Mouse (Mus musculus) thymus, adult 2 months (tissue): ENCODE measurements around the gene Rnd1. TPM values are rescaled to one million over a fixed set of nuclear protein-coding genes. Genes with fewer than 3 reads are reported as not detected.

Source experiments
- DNase-seq: peaks from one replicate; pipeline ENCODE4 v3.0.0; 2021
- H3K27ac ChIP-seq: fragments of 200-500 bp; 2 replicates; pipeline ENCODE4 v1.5.1; 2012; ENCODE audit warnings: low read length, control low read depth; ENCODE audit not compliant: control insufficient read depth, insufficient read depth
- H3K27me3 ChIP-seq: fragments of 200-500 bp; 2 replicates; pipeline ENCODE4 v1.6.1; 2012; ENCODE audit warnings: mild to moderate bottlenecking, low read length, moderate library complexity, mixed read lengths; ENCODE audit not compliant: control insufficient read depth, insufficient read depth
- H3K36me3 ChIP-seq: fragments of 200-500 bp; 2 replicates; pipeline ENCODE4 v1.6.1; 2012; ENCODE audit warnings: mild to moderate bottlenecking, low read length, moderate library complexity; ENCODE audit not compliant: control insufficient read depth, insufficient read depth
- H3K4me1 ChIP-seq: fragments of 200-500 bp; replicated peaks from 2 replicates; pipeline ENCODE4 v1.6.1; 2012; ENCODE audit warnings: low read length; ENCODE audit not compliant: control insufficient read depth, insufficient read depth
- H3K4me3 ChIP-seq: fragments of 200-500 bp; 2 replicates; pipeline ENCODE4 v1.5.1; 2012; ENCODE audit warnings: mild to moderate bottlenecking, low read length, control low read depth, moderate library complexity; ENCODE audit not compliant: control insufficient read depth, insufficient read depth
- CTCF ChIP-seq: fragments of 200-500 bp; IDR thresholded peaks from 2 replicates; pipeline ENCODE4 v1.5.1; 2012; ENCODE audit warnings: mild to moderate bottlenecking, control low read depth, low read length, moderate library complexity, borderline replicate concordance; ENCODE audit not compliant: control insufficient read depth, poor library complexity, insufficient read depth; ENCODE audit errors: extremely low read depth
- POLR2A ChIP-seq: fragments of 200-500 bp; IDR thresholded peaks from 2 replicates; pipeline ENCODE4 v1.6.1; 2012; ENCODE audit warnings: mild to moderate bottlenecking, low read length, control low read depth, moderate library complexity; ENCODE audit not compliant: control insufficient read depth, poor library complexity, insufficient read depth; ENCODE audit errors: extremely low read depth
- WGBS: fragments of 180-500 bp; shearing (Covaris S2); methylation state at CpG from one replicate; pipeline ENCODE4 v1.1.7; 2018; 5-methylcytosine and 5-hydroxymethylcytosine counted together
- polyA plus RNA-seq: library from polyadenylated mRNA; depleted of rRNA; stranded (reverse); fragments of >200 nt; gene quantifications from 2 replicates; pipeline ENCODE4 v1.2.3, GENCODE M21; 2012

Gene Rnd1
- polyA plus RNA-seq, 1 experiment, result 2.6 TPM

- WGBS, result 80% methylated on average over 16 of the region's 16 CpGs
- Histone ChIP-seq H3K27me3 (no peaks in the 10 kb centered on the region; the same call in 1 of the 2 replicates), H3K36me3 (no peaks in the 10 kb centered on the region), H3K4me1 (no peaks in the 10 kb centered on the region), H3K27ac (no peak overlapping the region), H3K4me3 (no peak overlapping the region)
- no peak for DNase-seq
- TF ChIP-seq CTCF (no peak), POLR2A (no peak)
These were observed 40.0 kb upstream of the Rnd1 start for GRCm38 (mm10) chr15:98717301-98717700.

- no peak for TF ChIP-seq POLR2A
- no peak for TF ChIP-seq CTCF
- no peak overlapping the region for H3K27ac ChIP-seq
These were observed 37.0 kb upstream of the Rnd1 start for GRCm38 (mm10) chr15:98714230-98714652.

GRCm38 (mm10) chr15:98710442-98710841 is 33.2 kb upstream of the Rnd1 start:
- Histone ChIP-seq H3K36me3 (no peaks in the 10 kb centered on the region), H3K4me1 (peaks cover 5% of the 10 kb centered on the region; the same call in 1 of the 2 replicates), H3K27me3 (no peaks in the 10 kb centered on the region; the same call in 1 of the 2 replicates), H3K27ac (no peak overlapping the region), H3K4me3 (no peak overlapping the region)
- TF ChIP-seq POLR2A (no peak), CTCF (peak; percentile 80; the same call in 1 of the 2 replicates)
- peak; percentile 77 for DNase-seq
- 12% methylated on average over 9 of the region's 9 CpGs for WGBS

More at GRCm38 (mm10) chr15:98714230-98714652, 37.0 kb upstream of the Rnd1 start:
- H3K4me1 ChIP-seq, result no peaks in the 10 kb centered on the region
- 74% methylated on average over 5 of the region's 5 CpGs for WGBS
- H3K4me3 ChIP-seq, result no peak overlapping the region
- no peaks in the 10 kb centered on the region; the same call in 1 of the 2 replicates for H3K27me3 ChIP-seq
- H3K36me3 ChIP-seq, result no peaks in the 10 kb centered on the region
- no peak for DNase-seq

DNA sequence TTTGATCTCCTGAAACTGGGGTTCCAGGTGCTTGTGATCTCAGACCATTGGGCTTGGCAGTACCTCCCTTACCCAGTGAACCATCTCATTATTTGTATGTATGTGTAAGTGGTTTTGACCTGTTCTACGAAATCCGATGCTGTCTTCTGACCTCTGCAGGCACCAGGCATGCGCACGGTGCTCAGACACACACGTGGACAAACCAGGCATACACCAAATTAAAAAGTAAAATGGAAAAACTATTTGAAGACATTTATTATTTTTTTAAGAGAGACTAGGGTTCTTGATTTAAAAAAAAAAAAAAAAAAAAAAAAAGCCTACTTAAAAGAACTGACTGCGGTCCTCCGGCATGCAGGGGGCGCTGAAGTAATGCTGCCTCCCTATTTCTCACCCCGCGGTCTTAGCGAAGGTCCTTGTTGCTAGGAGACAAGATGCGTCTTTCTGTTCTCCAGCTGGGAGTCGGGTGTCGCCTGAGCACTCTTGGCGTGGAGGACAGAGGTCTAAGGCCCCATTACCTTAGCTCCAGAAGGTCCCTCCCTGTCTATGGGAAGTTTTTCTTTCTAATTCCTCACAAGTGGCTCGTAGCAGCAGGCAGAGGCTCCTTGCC is 30.6 kb upstream of the Rnd1 start, which contains the start of gene Ccdc65:
Ccdc65 (plus strand) TSS at position 442 of the 607 bp plus-strand sequence.
- WGBS, result 19% methylated on average over 16 of the region's 16 CpGs
- no peak within 1 kb of the TSS for H3K27ac ChIP-seq
- H3K36me3 ChIP-seq, result no peaks in the 10 kb centered on the region
- H3K4me1 ChIP-seq, result peaks cover 5% of the 10 kb centered on the region; the same call in 1 of the 2 replicates
- peak within 1 kb of the TSS; percentile 1; the same call in 1 of the 2 replicates for H3K4me3 ChIP-seq
- DNase-seq, result peak; percentile 55
- H3K27me3 ChIP-seq, result peaks cover 2% of the 10 kb centered on the region; the same call in 1 of the 2 replicates
- TF ChIP-seq CTCF (no peak), POLR2A (no peak)

- DNase-seq, result no peak
- Histone ChIP-seq H3K4me3 (no peak overlapping the region), H3K27ac (no peak overlapping the region), H3K4me1 (peaks cover 7% of the 10 kb centered on the region; the same call in 1 of the 2 replicates), H3K36me3 (no peaks in the 10 kb centered on the region), H3K27me3 (peaks cover 4% of the 10 kb centered on the region; the same call in 1 of the 2 replicates)
- TF ChIP-seq POLR2A (no peak), CTCF (no peak)
- 66% methylated on average over 9 of the region's 9 CpGs for WGBS
These were observed 27.1 kb upstream of the Rnd1 start for GRCm38 (mm10) chr15:98704312-98704711.

GRCm38 (mm10) chr15:98699190-98700105 is 22.2 kb upstream of the Rnd1 start:
- Histone ChIP-seq H3K4me1 (0 out of 2 replicates have a peak, but pooled peaks cover 4% of the 10 kb centered on the region), H3K4me3 (no peak overlapping the region), H3K27me3 (peaks cover 4% of the 10 kb centered on the region; the same call in 1 of the 2 replicates), H3K27ac (no peak overlapping the region), H3K36me3 (no peaks in the 10 kb centered on the region)
- peak; percentile 86 for DNase-seq
- no peak for TF ChIP-seq POLR2A
- TF ChIP-seq CTCF, result peak; percentile 98
- 8% methylated on average over 40 of the region's 40 CpGs for WGBS
